Comparison of ENCODE assay signal across 14 mouse cellular contexts in genomic region chr1:71052756-71053155, GRCm38 (mm10).
"Had no signal": no experiment of that assay in that cellular context is flagged by ENCODE, and none has a peak within 500 bp of the region (broad histone marks: within the 10 kb centered on the region; RNA-seq: fewer than 3 reads in every experiment).

No protein-coding gene starts in this region.

- H3K4me3 ChIP-seq: kidney, embryonic 15.5 days; left cerebral cortex, adult 2 months; limb, embryonic 10.5 days; midbrain, embryonic 10.5 days; myocyte; neural tube, embryonic 15.5 days; stomach, embryonic 15.5 days had no signal

- H3K27me3 ChIP-seq: kidney, embryonic 15.5 days; neural tube, embryonic 15.5 days; stomach, embryonic 15.5 days had no signal

- H3K9ac ChIP-seq: kidney, embryonic 15.5 days; neural tube, embryonic 15.5 days; stomach, embryonic 15.5 days had no signal

- H3K9me3 ChIP-seq: kidney, embryonic 15.5 days; limb, embryonic 10.5 days; midbrain, embryonic 10.5 days; neural tube, embryonic 15.5 days; stomach, embryonic 15.5 days had no signal

- H3K36me3 ChIP-seq: neural tube, embryonic 15.5 days; stomach, embryonic 15.5 days had no signal

- H3K27ac ChIP-seq: kidney, embryonic 15.5 days; left cerebral cortex, adult 2 months; limb, embryonic 10.5 days; midbrain, embryonic 10.5 days; neural tube, embryonic 15.5 days; stomach, embryonic 15.5 days had no signal

- H3K4me1 ChIP-seq: kidney, embryonic 15.5 days; limb, embryonic 10.5 days; midbrain, embryonic 10.5 days; neural tube, embryonic 15.5 days; stomach, embryonic 15.5 days had no signal

- H3K4me2 ChIP-seq: kidney, embryonic 15.5 days; neural tube, embryonic 15.5 days; stomach, embryonic 15.5 days had no signal

- DNase-seq: kidney, adult 2 months; kidney, postnatal 14 days; lung, adult 18-20 months; midbrain, embryonic 14.5 days; spleen, adult 18-20 months; thymus, adult 2 months; thymus, postnatal 25 days had no signal
